Mouse (Mus musculus): ENCODE data around the gene Ttc28. TPM values are rescaled to one million over a fixed set of nuclear protein-coding genes. Genes with fewer than 3 reads are reported as not detected.

Gene Ttc28
- polyA plus RNA-seq, 1 experiment: 6.8 TPM

DNA sequence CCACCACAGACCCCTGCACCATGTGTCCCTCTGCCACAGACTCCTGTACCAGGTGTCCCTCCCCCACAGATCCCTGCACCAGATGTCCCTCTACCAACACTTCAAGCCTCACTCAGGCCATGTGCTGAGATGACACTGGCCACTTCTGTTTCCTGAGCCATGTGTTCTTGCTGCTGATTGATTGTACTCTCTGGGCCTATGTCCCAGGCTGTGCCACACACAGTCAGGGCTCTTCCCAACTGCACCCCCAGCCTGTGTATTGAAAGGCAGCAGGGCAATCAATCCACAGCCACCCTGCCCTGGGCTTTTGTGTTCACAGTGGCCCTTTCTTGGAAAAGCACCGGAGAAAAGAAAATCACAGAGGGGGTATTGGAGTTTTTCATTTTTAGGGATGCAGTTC is 352.2 kb downstream of the Ttc28 start:
- no peak overlapping the region for H3K4me3 ChIP-seq (ENCODE audit: extremely low read depth, insufficient read depth, insufficient read length)
- H3K27ac ChIP-seq (ENCODE audit: insufficient read depth, low read length): no peak overlapping the region
- H3K4me1 ChIP-seq (ENCODE audit: control insufficient read depth, insufficient read depth, insufficient read length): no peaks in the 10 kb centered on the region
- DNase-seq (ENCODE audit: low read depth in 1 of 2, low spot score in 2 of 2): no peak
- H3K36me3 ChIP-seq (ENCODE audit: control insufficient read depth, insufficient read depth, low read length): no peaks in the 10 kb centered on the region
- no peaks in the 10 kb centered on the region for H3K27me3 ChIP-seq (ENCODE audit: control insufficient read depth, insufficient read depth, low read length)
- TF ChIP-seq CTCF (IDR thresholded peaks at IDR 0.05; ENCODE audit: extremely low read depth, insufficient read depth, insufficient read length, insufficient replicate concordance): no peak
- no peak for TF ChIP-seq POLR2A (IDR thresholded peaks at IDR 0.05; ENCODE audit: low read depth, low read length)
- 100% methylated on average over 1 of the region's 1 CpGs for WGBS

DNA sequence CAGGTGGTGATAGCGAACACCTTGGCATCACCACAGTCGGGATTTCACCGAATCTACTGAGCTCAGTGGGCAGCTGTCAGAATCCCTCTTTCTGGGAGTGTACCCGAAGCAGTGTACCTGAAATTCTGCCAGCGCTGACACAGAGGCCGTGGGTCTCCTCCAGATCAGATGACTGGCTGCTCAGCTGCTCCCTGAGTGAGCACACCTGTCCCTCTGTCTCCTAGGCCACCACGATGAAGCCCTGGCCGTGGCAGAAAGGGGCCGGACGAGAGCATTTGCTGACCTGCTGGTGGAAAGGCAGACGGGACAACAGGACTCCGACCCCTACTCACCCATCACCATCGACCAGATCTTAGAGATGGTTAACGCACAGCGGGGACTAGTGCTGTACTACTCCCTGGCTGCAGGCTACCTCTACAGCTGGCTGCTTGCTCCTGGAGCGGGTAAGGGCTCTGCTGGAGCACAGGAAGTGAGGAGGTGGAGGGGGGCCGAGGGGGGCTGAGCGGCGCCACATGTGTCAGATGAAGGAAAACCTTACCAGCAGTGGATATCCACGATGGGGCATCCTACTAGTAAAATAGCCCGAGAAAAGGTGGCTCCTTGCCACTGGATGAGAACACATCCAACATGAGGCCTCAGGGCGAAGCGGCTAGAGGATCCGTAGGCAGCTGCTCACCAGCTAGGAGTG is 353.6 kb downstream of the Ttc28 start:
- 88% methylated on average over 24 of the region's 24 CpGs for WGBS
- no peak for DNase-seq (ENCODE audit: low read depth in 1 of 2, low spot score in 2 of 2)
- no peak for TF ChIP-seq CTCF (IDR thresholded peaks at IDR 0.05; ENCODE audit: extremely low read depth, insufficient read depth, insufficient read length, insufficient replicate concordance)
- TF ChIP-seq POLR2A (IDR thresholded peaks at IDR 0.05; ENCODE audit: low read depth, low read length): no peak
- Histone ChIP-seq H3K27ac (ENCODE audit: insufficient read depth, low read length) (no peak overlapping the region), H3K4me1 (ENCODE audit: control insufficient read depth, insufficient read depth, insufficient read length) (no peaks in the 10 kb centered on the region), H3K4me3 (ENCODE audit: extremely low read depth, insufficient read depth, insufficient read length) (no peak overlapping the region), H3K36me3 (ENCODE audit: control insufficient read depth, insufficient read depth, low read length) (no peaks in the 10 kb centered on the region), H3K27me3 (ENCODE audit: control insufficient read depth, insufficient read depth, low read length) (no peaks in the 10 kb centered on the region)

DNA sequence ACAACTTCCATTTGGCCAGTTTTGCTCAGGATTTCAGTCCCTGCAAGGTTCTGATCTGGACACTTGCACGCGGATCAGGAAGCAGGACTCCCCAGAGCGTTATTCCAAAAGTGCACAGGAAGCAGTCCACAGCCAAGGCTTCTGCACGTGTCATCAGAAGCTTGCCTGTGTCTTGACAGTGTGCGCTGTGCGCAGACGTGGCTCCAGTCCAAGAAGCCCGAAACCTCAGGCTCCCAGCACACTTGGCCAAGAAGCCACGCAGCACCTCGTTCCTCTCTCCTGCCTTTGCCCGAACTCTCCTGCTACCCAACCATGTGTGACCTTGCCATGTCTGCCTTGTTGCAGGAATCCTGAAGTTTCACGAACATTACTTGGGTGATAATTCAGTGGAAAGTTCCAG is 355.5 kb downstream of the Ttc28 start:
- no peaks in the 10 kb centered on the region for H3K4me1 ChIP-seq (ENCODE audit: control insufficient read depth, insufficient read depth, insufficient read length)
- no peak overlapping the region for H3K4me3 ChIP-seq (ENCODE audit: extremely low read depth, insufficient read depth, insufficient read length)
- no peaks in the 10 kb centered on the region for H3K36me3 ChIP-seq (ENCODE audit: control insufficient read depth, insufficient read depth, low read length)
- H3K27ac ChIP-seq (ENCODE audit: insufficient read depth, low read length): no peak overlapping the region
- DNase-seq (ENCODE audit: low read depth in 1 of 2, low spot score in 2 of 2): no peak
- H3K27me3 ChIP-seq (ENCODE audit: control insufficient read depth, insufficient read depth, low read length): no peaks in the 10 kb centered on the region
- TF ChIP-seq CTCF (IDR thresholded peaks at IDR 0.05; ENCODE audit: extremely low read depth, insufficient read depth, insufficient read length, insufficient replicate concordance) (no peak), POLR2A (IDR thresholded peaks at IDR 0.05; ENCODE audit: low read depth, low read length) (no peak)
- 80% methylated on average over 12 of the region's 12 CpGs for WGBS

DNA sequence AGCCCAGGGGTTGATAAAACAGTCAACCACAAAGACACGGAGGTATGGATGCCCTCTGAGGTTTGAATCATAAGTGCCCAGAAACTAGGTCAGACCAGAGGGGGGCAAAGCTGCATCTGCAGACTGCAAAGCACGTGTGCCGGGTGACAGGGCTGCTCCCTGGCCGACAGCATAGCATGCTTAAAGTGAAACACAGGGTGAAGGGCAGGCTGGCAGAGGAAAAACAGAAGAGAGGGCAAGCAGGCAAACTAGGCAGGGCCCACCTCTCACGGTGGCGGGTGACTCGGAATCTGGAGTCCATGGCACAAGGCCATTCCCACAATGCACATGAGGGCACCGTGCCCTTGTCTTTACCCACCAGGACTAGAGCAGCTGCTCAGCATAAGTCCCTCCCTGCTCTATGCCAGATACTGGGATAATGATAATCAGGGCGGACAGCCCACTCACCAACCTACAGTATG is 357.6 kb downstream of the Ttc28 start:
- no peaks in the 10 kb centered on the region for H3K27me3 ChIP-seq (ENCODE audit: control insufficient read depth, insufficient read depth, low read length)
- no peak for DNase-seq (ENCODE audit: low read depth in 1 of 2, low spot score in 2 of 2)
- H3K36me3 ChIP-seq (ENCODE audit: control insufficient read depth, insufficient read depth, low read length): no peaks in the 10 kb centered on the region
- 90% methylated on average over 9 of the region's 9 CpGs for WGBS
- H3K4me1 ChIP-seq (ENCODE audit: control insufficient read depth, insufficient read depth, insufficient read length): no peaks in the 10 kb centered on the region
- TF ChIP-seq POLR2A (IDR thresholded peaks at IDR 0.05; ENCODE audit: low read depth, low read length): no peak
- TF ChIP-seq CTCF (IDR thresholded peaks at IDR 0.05; ENCODE audit: extremely low read depth, insufficient read depth, insufficient read length, insufficient replicate concordance): no peak
- H3K27ac ChIP-seq (ENCODE audit: insufficient read depth, low read length): no peak overlapping the region
- no peak overlapping the region for H3K4me3 ChIP-seq (ENCODE audit: extremely low read depth, insufficient read depth, insufficient read length)

DNA sequence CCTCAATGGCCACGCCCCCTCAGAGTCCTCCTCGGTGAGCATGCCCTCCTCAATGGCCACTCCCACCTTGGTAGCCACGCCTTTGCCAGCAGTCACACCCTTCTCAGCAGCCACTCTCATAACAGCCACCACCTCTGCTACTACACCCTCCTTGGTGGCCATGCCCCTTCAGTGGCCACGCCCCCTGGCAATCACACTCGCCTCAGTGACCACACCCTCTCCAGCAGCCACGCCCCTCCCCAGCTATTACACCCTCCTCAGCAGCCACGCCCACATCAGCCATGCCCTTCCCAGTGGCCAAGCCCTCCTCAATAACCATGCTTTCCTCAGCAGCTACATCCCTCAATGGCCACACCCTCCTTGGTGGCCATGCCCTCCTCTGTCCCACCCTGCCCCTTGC is 359.6 kb downstream of the Ttc28 start:
- Histone ChIP-seq H3K27me3 (ENCODE audit: control insufficient read depth, insufficient read depth, low read length) (no peaks in the 10 kb centered on the region), H3K27ac (ENCODE audit: insufficient read depth, low read length) (no peak overlapping the region), H3K4me1 (ENCODE audit: control insufficient read depth, insufficient read depth, insufficient read length) (no peaks in the 10 kb centered on the region), H3K36me3 (ENCODE audit: control insufficient read depth, insufficient read depth, low read length) (no peaks in the 10 kb centered on the region), H3K4me3 (ENCODE audit: extremely low read depth, insufficient read depth, insufficient read length) (no peak overlapping the region)
- DNase-seq (ENCODE audit: low read depth in 1 of 2, low spot score in 2 of 2): no peak
- TF ChIP-seq POLR2A (IDR thresholded peaks at IDR 0.05; ENCODE audit: low read depth, low read length) (no peak), CTCF (IDR thresholded peaks at IDR 0.05; ENCODE audit: extremely low read depth, insufficient read depth, insufficient read length, insufficient replicate concordance) (no peak)
- WGBS: 75% methylated on average over 7 of the region's 7 CpGs

DNA sequence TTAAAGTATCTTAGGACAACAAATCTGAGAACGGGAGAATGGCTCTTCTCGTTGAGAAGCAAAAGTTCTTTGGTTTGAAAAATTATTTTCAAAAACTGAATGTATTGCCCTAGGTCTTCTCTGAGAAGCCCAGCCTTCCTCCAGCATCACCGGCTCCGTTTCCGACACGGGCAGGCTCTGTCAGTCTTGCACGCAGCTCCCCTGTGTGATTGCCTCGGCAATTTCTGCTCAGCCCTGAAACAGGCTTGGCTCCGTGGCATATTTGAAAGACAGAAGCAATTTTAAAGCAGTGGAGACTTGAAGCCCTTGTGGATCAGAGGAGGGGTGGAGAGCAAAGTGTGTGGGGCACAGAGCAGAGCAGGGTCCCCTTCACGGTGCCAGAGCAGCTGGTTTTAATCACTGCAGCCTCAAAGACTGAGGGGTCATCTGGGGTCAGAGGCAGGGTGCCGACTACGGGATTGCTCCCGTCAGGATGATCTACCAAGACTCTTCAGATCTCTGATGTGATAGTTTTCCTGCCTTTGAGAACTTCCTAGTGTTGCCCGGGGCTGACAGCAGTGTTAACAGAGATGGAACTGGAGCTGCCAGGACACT is 363.9 kb downstream of the Ttc28 start:
- WGBS: 86% methylated on average over 14 of the region's 14 CpGs
- no peaks in the 10 kb centered on the region for H3K36me3 ChIP-seq (ENCODE audit: control insufficient read depth, insufficient read depth, low read length)
- TF ChIP-seq POLR2A (IDR thresholded peaks at IDR 0.05; ENCODE audit: low read depth, low read length): no peak
- TF ChIP-seq CTCF (IDR thresholded peaks at IDR 0.05; ENCODE audit: extremely low read depth, insufficient read depth, insufficient read length, insufficient replicate concordance): no peak
- no peak overlapping the region for H3K27ac ChIP-seq (ENCODE audit: insufficient read depth, low read length)
- no peaks in the 10 kb centered on the region for H3K27me3 ChIP-seq (ENCODE audit: control insufficient read depth, insufficient read depth, low read length)
- no peak for DNase-seq (ENCODE audit: low read depth in 1 of 2, low spot score in 2 of 2)
- no peak overlapping the region for H3K4me3 ChIP-seq (ENCODE audit: extremely low read depth, insufficient read depth, insufficient read length)
- no peaks in the 10 kb centered on the region for H3K4me1 ChIP-seq (ENCODE audit: control insufficient read depth, insufficient read depth, insufficient read length)

DNA sequence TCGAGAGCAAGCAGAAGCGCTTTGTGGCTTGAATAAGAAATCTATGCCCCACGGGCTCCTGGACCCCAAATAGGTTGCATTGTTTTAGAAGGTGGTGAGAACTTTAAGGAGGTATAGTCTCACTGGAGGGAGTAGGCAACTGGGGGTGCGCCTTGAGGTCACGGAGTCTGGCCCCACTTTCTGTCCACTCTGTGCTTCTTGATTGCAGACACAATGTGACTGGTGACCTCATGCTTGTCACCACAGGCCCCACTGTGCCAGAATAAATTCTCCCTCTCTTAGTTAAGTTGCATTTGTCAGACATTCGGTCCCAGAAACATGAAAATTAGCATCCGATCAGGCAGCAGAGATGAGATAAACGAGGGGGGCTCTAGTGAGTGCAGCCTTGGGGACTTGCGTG is 364.5 kb downstream of the Ttc28 start:
- Histone ChIP-seq H3K4me1 (ENCODE audit: control insufficient read depth, insufficient read depth, insufficient read length) (no peaks in the 10 kb centered on the region), H3K27me3 (ENCODE audit: control insufficient read depth, insufficient read depth, low read length) (no peaks in the 10 kb centered on the region), H3K27ac (ENCODE audit: insufficient read depth, low read length) (no peak overlapping the region), H3K4me3 (ENCODE audit: extremely low read depth, insufficient read depth, insufficient read length) (no peak overlapping the region), H3K36me3 (ENCODE audit: control insufficient read depth, insufficient read depth, low read length) (no peaks in the 10 kb centered on the region)
- WGBS: 84% methylated on average over 9 of the region's 9 CpGs
- TF ChIP-seq CTCF (IDR thresholded peaks at IDR 0.05; ENCODE audit: extremely low read depth, insufficient read depth, insufficient read length, insufficient replicate concordance) (no peak), POLR2A (IDR thresholded peaks at IDR 0.05; ENCODE audit: low read depth, low read length) (no peak)
- DNase-seq (ENCODE audit: low read depth in 1 of 2, low spot score in 2 of 2): no peak

Measured in spleen, adult 2 months (tissue).